Mouse (Mus musculus) lung, postnatal 0 days (tissue): ENCODE results near the gene Dbi.

Experiments
- CTCF ChIP-seq: IDR thresholded peaks from 2 replicates; pipeline ENCODE4 v1.5.1; 2016; ENCODE audit warnings: antibody characterized with exemption, mild to moderate bottlenecking
- EP300 ChIP-seq: IDR thresholded peaks from 2 replicates; pipeline ENCODE4 v1.6.1; 2016; ENCODE audit warnings: antibody characterized with exemption, mild to moderate bottlenecking, control low read depth

DNA sequence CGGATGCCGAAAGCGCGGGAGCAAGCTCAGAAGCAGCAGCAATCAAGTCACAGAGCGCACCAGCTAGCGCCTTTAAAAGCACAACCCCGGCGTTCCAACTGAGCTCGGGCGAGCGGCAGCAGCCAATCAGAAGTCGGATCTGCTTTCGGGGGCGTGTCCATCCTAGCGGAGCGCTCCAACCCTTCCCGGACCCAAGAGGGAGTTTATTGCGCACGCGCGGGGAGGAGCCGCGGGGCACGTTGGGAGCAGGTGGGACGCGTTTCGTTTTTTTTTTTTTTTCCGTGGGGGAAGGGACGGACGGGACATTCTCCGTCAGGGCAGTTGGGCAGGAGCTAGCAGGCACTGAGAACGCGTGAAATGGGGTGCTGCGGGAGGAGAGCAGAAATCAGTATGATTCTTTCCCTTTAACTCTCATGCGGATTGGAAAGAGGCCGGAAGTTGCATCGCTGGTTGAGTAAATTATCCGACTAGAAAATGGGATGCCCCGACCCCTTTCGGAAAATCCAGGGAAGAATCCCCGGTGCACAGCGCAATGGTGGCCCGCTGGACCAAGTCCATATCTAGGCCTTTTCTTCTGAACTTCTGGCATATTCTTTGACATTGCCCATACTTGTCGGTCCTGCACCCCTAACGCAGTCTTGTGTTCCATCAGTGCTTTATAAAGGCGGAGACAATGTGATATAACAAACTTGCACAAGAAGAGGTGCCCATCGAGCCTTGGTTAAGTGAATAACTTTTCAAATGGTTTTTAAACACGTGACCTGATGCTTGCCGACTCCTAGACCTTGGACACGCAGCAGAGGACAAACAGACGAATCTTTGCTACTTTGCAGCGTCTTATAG, at the start of gene Dbi, which contains the start of gene 3110009E18Rik:
- TF ChIP-seq CTCF (peak; percentile 44), EP300 (peak; percentile 47; the same call in 1 of the 2 replicates)
